Mouse (Mus musculus): ENCODE measurements around the gene Olfr64.

The Olfr64 gene

DNA sequence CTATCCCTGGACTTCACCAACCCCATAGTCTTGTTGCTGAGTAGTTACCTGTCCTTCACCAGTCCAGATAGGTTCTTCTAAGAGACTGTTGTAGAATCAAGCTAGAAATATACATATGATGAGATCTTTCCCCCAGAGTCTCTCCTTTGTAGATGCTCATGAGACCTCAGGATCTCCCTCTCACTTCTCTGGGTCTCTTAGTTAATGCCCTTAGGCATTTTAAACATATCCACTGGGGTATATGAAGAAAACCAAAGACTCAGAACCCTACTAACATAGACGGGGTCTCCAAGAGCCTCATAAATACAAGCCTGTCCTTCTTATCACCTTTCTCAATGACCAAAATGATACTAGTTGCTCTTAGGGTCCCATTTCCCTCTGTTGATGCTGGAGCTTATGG, at the start of gene Olfr64:
TSS of gene Olfr64 (minus strand) at position 101 of the 400 bp plus-strand sequence.
- in situ Hi-C loops (cut with MboI; ENCODE audit: low sequenced_read_pairs) = no loop called here

DNA sequence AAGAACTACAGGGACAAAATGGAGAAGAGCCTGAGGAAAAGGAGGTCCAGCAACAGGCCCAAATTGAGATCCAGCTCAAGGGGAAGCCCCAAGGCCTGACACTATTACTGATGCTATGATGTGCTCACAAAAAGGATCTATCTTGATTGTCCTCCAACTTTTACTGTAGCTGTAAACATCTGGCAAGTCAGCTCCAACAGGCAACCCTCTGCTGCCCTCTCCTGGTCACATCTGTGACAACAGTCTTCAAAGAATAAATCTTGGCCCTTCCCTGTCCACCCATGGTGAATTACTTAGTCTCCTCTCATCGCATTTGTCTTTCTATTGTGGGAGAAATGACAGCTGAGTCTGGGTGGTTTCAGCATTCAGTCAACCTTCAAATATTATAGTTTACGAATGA, 48.4 kb upstream of the Olfr64 start:
- in situ Hi-C loops (cut with MboI; ENCODE audit: low sequenced_read_pairs) = no loop called here

- in situ Hi-C loops (cut with MboI; ENCODE audit: low sequenced_read_pairs) = no loop called here
Measured at GRCm38 (mm10) chr7:103934264-103934663, 40.0 kb upstream of the Olfr64 start, which contains the start of gene Olfr632. Gene Olfr632, plus strand, starts transcription at chr7:103934347.

DNA sequence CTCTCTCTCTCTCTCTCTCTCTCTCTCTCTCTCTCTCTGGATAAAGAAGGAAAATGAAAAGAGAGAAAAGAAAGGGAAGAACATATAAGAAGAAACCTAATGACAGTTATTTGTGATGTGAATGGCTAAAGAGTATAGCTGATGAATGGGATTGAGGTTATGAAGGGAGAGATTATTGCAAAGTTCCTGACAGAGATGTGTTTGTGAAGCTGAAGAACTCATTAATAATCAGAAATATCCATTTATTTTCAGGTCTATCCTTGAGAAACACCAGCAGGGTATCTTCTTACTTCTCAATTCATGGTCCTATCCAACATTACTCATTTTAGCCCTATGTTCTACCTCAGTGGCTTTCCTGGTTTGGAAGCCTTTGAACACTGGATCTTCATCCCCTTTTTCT, 34.2 kb upstream of the Olfr64 start, which contains the start of gene Olfr631:
TSS of gene Olfr631 (plus strand) at position 301 of the 400 bp plus-strand sequence.
- in situ Hi-C loops (cut with MboI; ENCODE audit: low sequenced_read_pairs) = no loop called here

- in situ Hi-C loops (cut with MboI; ENCODE audit: low sequenced_read_pairs) = no loop called here
Measured at GRCm38 (mm10) chr7:103915338-103915737, 21.1 kb upstream of the Olfr64 start.

DNA sequence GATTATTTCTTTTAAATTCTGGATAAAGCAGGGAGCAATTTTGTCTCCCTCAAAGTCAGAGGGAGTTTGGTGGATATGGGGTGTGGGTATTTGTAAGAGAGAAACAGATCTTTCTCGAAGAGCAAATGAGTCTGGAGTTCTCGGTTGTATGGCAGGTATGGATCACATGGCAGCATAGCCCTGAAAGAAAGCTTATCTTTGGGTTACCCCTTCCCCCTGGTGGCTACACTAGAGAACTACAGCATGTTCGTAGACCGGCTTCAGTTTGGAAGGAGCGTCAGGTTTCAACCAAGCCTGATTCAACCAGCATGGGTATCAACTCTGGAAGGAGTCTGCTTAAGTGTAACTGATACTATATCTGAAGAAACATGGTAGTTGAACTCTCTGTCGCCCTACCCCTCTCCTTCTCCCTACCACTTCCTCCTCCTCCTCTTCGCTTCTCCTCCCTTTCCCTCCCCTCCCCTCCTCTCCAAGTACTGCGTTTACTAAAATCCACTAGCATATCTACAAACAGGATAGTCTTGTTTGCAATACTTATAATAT, 18.8 kb upstream of the Olfr64 start:
- in situ Hi-C loops (cut with MboI; ENCODE audit: low sequenced_read_pairs) = no loop called here

GRCm38 (mm10) chr7:103910047-103910446, 15.8 kb upstream of the Olfr64 start:
- in situ Hi-C loops (cut with MboI; ENCODE audit: low sequenced_read_pairs) = no loop called here

DNA sequence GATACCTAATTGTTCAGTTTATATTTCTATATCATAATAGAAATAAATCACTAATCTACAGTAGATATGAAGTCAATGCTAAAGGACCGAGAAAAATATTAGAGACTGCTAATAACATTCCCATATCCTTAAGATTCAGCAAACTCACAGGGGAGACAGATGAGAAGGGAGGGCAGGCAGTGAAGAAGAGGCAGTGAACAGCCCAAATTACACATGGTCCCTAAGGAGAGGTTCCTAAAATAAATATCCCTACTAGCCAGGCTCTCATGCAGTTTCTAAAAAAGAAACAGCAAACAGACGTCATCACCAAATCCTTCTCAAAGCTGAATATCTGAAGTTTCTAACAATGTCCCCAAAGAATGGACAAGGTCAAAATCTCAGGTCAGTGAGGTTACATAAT, 8.9 kb upstream of the Olfr64 start, which contains the start of gene Olfr65:
TSS of gene Olfr65 (plus strand) at position 301 of the 400 bp plus-strand sequence.
- in situ Hi-C loops (cut with MboI; ENCODE audit: low sequenced_read_pairs) = no loop called here

GRCm38 (mm10) chr7:103886152-103886551, 8.1 kb downstream of the Olfr64 start, which contains the start of gene Olfr66:
Gene Olfr66, minus strand, starts transcription at chr7:103886252.
- in situ Hi-C loops (cut with MboI; ENCODE audit: low sequenced_read_pairs) = no loop called here

- in situ Hi-C loops (cut with MboI; ENCODE audit: low sequenced_read_pairs) = no loop called here
Measured at GRCm38 (mm10) chr7:103877093-103877492, 17.2 kb downstream of the Olfr64 start.

- in situ Hi-C loops (cut with MboI; ENCODE audit: low sequenced_read_pairs) = loop anchor here (5.0 kb wide), 1 partner anchor 82 kb away; the partner anchor contains the start of gene Olfr67
Measured at GRCm38 (mm10) chr7:103874451-103874850, 19.8 kb downstream of the Olfr64 start.

DNA sequence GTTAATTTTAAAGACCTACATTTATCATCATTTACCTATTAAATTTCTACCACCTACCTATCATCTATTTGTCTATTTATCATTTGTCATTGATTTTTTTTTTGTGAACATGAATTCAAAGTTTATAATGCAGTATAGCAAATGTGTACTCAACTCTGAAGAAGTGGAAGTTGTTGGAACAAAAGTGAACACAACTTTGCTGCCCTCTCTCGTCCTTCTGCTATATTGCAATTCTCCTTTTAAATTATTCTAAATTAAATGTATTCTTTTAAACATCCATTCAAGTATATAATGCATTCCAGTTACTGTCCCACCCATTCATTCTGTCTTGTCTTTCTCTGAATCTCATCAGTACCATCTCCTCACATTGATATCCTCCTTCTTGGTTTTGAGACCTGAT, 21.2 kb downstream of the Olfr64 start:
- in situ Hi-C loops (cut with MboI; ENCODE audit: low sequenced_read_pairs) = loop anchor here (5.0 kb wide), 1 partner anchor 81 kb away; the partner anchor contains the start of gene Olfr67

DNA sequence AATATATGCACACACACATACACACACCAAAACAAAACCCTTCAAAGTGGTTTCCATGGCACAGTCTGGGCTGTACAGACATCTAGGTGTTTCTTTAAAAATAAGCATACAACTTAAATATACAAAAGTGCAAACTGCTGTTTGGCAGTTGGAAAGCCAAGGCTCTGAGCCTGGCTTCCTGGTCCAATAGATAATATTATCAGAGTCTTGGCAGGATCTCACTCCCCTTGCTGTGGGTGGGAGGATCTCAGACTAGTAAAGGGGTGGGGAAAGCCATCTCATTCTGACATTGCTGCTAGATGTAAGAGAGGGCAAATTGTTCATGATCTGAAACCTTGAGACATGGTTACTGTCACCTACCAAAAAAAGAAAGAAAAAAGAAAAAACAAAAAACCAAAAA, 23.6 kb downstream of the Olfr64 start:
- in situ Hi-C loops (cut with MboI; ENCODE audit: low sequenced_read_pairs) = loop anchor here (5.0 kb wide), 1 partner anchor 78 kb away; the partner anchor contains the start of gene Olfr67

DNA sequence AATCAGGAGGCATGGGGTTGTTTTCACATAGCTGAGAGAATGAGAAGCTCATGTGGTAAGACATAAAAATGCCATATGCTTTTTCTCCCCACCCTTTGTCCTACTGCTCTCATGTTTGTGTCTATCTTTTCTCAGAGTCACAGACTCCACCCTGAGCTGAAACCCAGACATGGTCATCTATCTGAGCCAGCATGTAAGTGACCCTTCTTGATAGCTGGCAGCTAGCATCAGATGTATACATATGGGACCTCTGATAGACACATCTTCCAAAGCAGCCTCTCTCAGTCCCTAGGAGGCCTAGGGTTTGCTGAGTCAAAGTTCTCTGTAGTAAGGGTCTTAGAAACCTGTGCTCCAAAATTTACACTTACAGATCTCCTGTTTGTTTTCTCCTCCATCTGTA, 28.6 kb downstream of the Olfr64 start:
- in situ Hi-C loops (cut with MboI; ENCODE audit: low sequenced_read_pairs) = no loop called here

DNA sequence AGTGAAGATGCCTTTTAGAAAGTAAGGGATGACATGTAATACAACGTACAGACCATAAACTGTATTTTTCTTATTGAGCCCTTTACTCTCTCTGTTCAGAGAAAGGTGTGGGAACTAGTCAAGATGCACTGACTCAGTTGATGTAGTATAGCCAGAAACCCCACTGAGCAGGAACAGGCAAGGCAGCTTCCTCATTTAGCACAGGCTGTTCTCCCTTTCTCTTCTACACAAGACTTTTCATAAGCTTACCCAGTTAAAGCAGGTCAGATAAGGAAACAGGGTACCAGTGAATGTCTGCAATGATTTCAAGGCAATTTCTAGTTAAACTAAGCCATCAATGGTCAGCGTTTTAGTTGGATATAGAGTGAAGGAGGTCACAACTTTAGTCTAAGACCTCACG, 32.8 kb downstream of the Olfr64 start:
- in situ Hi-C loops (cut with MboI; ENCODE audit: low sequenced_read_pairs) = no loop called here

DNA sequence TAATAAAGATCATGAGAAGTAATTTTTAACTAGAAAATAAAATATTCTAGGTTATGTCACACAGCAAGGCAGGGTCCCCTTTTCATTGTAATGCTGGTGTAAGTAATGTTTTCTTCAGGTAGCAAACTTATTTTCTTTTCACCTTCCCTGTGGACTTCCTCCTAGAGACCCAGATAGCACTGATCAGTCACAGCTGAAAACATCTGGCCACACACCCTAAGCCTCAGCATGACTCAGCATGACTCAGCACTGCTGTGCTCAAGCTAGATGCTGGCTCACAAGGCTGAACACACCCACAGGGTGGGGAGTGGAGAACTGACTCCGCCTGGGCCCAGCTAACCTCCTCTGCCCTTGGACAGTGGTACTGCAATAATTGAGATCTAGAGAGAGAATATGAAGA, 33.4 kb downstream of the Olfr64 start:
- in situ Hi-C loops (cut with MboI; ENCODE audit: low sequenced_read_pairs) = no loop called here

DNA sequence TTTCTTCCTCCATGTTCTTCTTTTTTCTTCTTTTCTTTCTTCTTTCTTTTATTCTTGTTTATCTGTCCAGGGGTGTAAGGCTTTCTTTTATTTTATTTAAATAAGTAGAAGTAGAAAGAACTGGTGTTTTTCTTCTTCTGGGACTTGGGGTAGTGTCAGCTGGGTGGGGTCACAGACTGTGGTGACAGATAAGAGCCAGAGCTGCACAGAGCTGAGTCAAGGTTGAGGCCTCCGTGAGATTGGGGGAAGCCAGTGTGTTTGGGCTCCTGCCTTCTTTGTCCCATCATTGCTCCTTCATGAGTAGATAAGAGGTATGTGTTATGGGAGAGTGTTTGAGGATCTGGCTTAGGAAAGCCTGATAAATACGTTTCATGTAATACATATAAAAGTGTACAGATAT, 35.2 kb downstream of the Olfr64 start:
- in situ Hi-C loops (cut with MboI; ENCODE audit: low sequenced_read_pairs) = no loop called here

DNA sequence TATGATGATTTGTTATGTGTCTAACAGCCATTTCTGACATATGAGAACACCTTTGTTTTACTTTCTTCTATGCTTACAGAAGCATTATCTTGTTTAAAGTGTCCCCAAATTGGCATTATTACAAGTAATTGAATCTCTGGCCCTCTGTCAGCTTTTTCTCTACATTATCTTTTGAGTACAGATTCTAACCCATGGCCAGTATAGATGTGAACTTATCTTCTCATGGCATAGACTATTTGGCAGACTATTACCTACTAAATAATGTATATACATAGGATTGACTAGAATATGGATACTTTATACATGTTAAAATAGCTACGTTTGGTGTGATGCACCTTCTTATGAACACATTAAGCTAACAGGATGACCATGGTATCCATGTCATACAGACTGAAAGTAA, 39.6 kb downstream of the Olfr64 start:
- in situ Hi-C loops (cut with MboI; ENCODE audit: low sequenced_read_pairs) = no loop called here

DNA sequence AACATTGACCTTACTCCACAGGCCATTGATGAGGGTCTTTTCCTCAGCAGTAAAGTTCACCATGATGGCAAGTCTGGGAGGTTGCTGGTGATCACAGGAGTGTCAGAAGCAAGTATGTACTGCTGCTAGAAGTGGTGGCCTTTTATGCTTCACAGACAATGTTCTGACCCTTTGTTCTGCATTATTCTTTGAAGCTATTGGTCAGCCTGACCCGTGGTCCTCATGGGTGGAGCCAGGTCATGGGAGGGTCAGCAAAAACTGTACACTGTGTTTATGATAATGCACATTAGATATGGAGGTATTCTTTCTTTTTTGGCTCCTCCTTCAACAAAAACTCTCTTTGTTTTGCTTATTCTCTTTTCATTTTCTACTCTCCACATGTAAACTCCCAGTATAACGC, 41.2 kb downstream of the Olfr64 start, which contains the start of gene Hbb-y:
TSS of gene Hbb-y (minus strand) at position 127 of the 400 bp plus-strand sequence.
- in situ Hi-C loops (cut with MboI; ENCODE audit: low sequenced_read_pairs) = no loop called here

DNA sequence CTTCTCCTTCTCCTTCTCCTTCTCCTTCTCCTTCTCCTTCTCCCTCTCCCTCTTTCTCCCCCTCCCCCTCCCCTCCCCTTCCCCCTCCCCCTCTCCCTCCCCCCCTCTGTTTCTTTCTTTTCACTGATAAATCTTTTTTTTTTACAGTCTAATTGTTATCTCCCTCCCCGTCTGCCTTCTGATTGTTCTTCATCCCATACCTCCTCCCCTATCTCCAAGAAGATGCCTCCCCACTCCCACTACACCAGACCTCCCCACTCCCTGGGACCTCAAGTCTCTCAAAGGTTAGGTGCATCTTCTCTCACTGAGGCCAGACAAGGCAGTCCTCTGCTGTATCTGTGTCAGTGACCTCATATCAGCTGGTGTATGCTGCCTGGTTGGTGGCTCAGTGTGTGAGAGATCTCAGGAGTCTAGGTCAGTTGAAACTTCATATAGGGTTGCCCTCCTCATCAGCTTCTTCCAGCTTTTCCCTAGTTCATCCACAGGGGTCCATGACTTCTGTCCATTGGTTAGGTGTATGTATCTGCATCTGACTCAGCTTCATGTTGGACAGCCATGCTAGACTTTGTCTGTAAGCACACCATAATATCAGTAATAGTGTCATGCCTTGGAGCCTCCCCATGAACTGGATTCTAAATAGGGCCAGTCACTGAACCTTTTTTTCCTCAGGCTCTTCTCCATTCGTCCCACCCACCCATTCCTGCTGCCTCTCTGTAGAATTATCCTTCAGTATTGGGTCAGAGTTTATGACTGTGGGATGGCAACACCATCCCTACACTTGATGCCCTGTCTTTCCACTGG, 49.6 kb downstream of the Olfr64 start:
- in situ Hi-C loops (cut with MboI; ENCODE audit: low sequenced_read_pairs) = no loop called here

DNA sequence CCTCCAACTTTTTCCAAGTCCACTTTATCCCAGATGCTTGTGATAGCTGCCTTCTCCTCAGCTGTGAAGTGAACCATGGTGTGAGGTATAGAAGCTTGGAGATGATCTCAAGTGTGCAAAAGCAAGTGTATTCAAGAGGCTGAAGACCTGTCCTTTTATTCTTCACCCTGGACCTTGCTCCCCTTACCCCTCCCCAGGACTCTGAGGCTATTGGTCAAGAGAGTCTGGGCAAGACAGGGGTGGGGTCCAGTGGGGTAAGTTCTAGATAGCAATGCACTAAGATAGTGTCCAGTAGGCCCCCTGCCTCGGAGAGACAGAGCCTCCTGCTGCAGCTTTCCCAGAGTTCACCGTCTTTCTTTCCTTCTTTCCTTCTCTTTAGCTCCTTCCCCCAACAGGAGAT, 51.3 kb downstream of the Olfr64 start, which contains the start of gene Hbb-bh1:
TSS of gene Hbb-bh1 (minus strand) at position 131 of the 400 bp plus-strand sequence.
- in situ Hi-C loops (cut with MboI; ENCODE audit: low sequenced_read_pairs) = no loop called here

DNA sequence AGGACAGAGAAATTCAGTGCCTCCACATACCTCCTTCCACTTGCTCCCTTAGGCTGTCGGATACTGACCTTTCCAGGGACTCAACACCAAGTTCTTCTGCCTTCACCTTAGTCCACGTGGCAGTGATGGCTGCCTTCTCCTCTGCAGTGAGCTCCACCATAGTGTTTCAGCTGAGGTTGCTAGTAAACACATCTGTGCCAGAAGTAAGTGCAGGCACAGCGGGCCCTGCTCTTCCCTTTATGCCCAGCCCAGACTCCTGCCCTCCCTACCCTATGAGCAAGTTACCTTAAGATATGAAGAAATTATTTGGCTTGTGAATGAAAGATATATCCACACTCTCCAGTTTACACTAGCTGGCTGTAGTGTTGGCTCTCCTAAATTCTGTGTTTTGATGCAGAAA, 54.0 kb downstream of the Olfr64 start, which contains the start of gene Hbb-bh2:
TSS of gene Hbb-bh2 (minus strand) at position 253 of the 400 bp plus-strand sequence.
- in situ Hi-C loops (cut with MboI; ENCODE audit: low sequenced_read_pairs) = no loop called here

Data from CH12F3 (cell line).